Mouse (Mus musculus) C2C12 (cell line): ENCODE measurements around the gene Opn5.

Experiments used
- CTCF ChIP-seq: IDR thresholded peaks from one replicate; pipeline ENCODE4 v1.5.1; 2011; ENCODE audit not compliant: control insufficient read depth, insufficient read depth, insufficient read length
- MYOD1 ChIP-seq: IDR thresholded peaks from one replicate; pipeline ENCODE4 v1.6.1; 2011; ENCODE audit warnings: low read depth; ENCODE audit not compliant: control insufficient read depth, insufficient read length
- MYOG ChIP-seq: IDR thresholded peaks from one replicate; pipeline ENCODE4 v1.6.1; 2011; ENCODE audit not compliant: control insufficient read depth, insufficient read length; ENCODE audit errors: extremely low read depth
- USF1 ChIP-seq: IDR thresholded peaks from one replicate; pipeline ENCODE4 v1.6.1; 2011; ENCODE audit warnings: low read depth, mild to moderate bottlenecking, control low read depth, moderate library complexity

- no peak for TF ChIP-seq CTCF
- TF ChIP-seq MYOD1, result no peak
- no peak for TF ChIP-seq USF1
- TF ChIP-seq MYOG, result no peak
Measured at GRCm38 (mm10) chr17:42608270-42608669, 2.9 kb downstream of the Opn5 start.
